Mouse (Mus musculus) kidney, adult 18-20 months (tissue): ENCODE results near the gene Atxn2.

Source experiments
- DNase-seq: peaks from one replicate; pipeline ENCODE4 v3.0.0; 2021

Atxn2 gene

DNA sequence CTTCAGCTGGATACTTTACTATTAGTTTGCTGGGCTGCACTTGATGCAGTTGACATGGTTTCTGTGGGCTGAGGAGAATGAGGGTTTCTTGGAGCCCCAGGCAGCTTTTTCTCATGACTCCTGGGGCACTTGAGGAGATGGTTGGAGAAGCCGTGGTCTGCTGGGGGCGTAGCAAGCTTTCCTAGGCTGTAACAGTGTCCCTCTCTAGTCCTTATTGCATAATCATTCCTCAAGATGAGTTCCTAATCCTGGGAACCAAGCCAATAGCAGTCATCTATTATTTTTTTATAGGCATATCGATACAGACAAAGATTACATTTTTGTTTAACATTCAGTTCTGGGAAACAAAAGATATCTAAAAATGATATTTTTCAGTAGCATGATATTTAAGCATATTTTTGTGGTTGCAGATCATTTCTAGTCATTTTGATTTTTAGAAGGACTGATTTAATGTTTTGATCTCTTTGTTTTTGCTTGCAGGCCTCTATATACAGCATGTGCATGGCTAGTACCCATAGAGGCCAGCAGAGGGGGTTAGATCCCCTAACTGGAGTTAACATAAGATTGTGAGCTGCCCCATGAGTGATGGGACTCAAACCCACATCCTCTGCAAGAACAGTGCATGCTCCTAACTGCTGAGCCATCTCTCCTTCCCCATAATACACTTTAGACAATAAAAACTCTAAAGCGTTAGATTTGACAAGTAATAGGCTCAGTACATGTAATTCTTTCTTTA lies 55.1 kb downstream of the Atxn2 start:
- DNase-seq, result no peak

DNA sequence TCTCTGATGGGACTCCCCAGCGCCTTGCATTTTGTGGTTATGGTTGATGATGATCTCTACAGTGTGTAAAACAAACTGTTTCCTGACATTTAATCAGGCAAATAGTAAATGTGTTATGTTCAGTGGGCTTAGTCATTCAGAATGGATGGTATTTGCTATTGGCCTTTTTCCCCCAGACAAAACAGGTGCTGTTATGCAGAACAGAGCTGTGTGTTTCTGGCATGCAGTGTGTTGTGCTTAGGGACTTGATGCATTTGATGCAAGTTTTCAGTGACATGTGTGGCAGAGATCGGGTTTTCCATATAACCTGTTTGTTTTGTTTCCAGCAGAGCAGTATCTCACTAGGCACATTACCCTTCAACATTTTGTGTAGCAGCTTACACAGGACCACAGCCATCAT lies 56.4 kb downstream of the Atxn2 start:
- no peak for DNase-seq

DNA sequence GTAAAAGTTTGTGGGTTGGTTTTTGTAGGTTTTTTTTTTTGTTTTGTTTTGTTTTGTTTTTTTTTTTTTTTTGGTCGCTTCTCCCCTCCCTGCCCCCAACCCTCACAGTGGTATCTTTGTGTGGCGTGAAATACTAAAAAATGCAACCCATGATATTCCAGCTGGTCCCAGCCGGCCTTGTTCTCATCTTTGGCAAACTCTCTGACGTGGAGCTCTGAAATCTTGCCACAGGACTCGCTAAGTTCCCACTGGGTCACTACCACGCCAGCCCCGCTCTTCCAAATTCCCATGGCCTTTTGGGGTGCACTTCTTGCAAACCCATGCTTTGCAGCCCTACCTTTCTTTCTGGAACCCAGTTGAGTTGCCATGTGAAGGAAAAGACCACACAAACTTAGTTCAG lies 58.7 kb downstream of the Atxn2 start:
- DNase-seq, result no peak

DNA sequence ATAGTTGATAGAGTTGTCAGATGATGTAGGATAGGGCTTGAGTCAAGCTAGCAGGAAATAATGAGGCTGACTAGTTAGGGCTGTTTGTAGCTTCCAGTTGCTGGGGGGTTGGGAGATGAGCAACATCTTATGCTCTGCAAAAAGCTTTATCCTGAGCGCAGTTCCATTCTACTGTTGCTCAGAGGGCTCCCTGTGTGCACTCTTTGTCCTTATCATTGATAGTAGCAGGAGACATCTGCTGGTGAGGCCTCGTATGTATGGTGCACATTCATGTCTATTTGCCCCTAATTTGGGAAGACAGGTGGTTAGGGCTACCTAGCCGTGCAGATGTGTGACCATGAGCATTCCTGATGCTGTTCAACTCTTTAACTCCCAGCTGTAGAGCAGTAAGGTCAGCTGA lies 60.5 kb downstream of the Atxn2 start:
- DNase-seq, result no peak

DNA sequence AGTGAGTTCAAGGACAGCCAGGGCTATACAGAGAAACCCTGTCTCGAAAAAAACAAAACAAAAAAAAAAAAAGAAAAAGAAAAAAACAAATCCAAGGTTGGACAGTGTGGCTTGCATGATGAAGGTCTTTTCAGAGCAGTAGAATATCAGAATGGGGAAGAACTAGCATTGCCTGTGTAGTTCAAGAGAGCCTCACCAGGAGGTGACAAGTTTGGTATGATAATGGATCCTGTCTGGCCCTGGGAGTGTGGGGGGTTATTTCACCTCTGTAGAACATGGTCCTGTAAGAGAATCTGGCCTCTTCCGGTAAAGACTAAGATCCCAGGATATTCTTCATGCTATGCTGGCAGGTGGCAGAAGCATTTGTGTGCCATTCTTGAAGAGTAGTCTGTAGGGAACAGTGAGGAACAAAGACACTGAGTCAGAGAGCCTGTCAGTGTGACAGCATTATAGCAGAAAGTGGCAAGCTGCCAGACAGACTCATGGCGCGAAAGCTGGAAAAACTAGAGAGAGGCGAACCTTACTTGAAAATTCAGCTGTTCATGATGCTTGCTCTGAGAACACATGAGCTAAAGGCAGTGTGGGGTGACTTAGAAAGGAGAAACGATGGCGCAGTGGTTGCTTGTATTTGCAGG lies 67.5 kb downstream of the Atxn2 start:
- no peak for DNase-seq

DNA sequence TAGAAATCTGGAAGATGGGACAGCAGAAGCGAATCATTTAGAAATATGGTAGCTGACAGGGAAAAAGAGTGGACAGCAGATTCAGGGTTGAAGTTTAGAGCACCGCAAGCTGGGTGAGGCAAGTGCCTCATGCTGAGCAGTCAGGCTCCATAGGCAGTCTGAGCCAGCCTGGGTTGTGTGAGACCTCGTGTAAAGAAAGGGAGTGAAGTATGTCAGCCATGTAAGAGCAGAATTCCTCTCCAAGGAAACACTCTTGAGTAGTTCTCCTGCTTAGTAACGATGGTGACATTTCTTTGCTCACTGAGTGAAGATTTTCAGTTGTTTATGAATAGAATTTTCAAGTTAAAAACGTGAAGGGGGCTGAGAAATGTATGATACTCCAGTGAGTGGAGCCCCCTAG lies 69.0 kb downstream of the Atxn2 start:
- no peak for DNase-seq

DNA sequence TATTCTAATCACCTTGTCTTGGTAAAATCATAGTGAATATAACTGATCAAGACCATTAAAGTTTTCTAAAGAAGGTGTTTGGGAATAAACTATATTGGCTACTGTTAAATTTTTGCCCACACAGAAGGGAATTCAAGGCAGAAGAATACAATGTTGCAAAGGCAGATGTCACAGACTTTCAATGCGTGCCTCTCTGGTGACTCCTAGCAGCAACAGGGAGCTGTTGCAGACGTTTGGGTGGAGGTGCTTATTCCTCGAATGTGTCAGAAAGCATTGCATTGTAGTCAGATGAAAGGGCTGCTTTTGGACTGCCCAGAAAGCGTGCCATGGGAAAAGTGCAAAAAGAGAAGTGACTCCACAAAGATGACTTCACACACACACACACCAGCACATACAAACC lies 71.3 kb downstream of the Atxn2 start:
- no peak for DNase-seq

DNA sequence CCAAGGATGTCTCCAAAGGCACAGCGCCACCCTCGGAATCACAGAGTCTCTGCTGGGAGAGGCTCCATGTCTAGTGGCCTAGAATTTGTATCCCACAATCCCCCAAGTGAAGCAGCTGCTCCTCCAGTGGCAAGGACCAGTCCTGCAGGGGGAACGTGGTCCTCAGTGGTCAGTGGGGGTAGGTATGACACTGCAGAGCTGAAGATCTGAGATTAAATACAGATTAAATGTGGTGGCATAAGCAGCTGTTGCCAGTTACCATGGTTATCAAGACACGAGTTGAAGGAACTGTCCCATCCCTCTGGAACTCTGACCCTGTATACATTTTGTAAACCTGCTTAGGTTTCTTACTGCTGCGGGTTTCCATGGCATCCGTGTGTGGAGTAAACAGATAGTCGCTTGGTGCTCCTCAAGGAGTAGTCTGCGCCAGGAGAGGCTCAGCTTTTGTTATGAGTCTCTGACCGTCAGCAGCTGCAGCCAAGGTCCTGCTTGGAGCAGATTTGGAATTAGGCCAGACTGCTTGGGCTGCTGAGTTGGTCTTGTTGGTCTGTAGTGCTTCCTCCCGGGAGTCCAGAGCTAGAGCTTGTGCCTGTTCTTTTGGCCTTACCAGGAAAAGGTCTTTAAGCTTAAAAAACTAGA lies 72.8 kb downstream of the Atxn2 start:
- DNase-seq, result no peak

DNA sequence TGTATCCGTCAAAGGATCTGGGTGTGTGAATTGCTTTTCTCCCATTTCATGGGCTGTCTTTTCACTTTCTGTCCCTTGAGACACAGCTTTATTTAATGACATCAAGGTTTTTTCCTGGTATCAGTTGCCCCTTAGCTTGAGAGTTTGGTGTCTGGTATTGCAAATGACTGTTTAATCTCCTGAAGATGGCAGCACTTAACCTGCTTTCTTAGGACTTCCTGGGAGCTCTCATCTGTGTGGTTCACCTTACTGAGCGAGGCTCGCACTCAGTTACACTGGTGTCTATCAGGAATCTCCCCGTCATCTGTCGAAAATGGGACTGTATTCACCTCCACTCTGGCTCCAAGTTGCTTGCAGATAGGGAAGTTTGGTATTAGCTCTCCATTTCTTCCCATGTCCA lies 79.9 kb downstream of the Atxn2 start:
- DNase-seq, result no peak

DNA sequence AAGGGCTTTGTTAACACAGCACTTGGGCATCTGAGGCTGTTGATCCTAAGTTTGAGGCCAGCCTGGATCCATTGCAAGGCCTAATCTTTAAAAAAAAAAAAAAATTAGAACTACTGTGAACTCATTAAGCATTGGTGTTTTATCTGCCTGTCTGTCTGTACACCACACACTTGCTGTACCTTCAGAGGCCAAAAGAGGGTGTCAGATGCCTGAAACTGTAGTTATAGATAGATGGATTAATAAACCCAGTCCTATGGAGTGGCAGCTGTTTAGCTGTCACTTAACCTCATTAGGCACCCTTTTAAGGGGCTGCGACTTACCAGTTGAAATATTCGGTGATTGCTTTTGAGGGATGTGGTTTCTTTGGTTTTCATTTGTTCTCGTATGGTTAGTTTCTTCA lies 84.7 kb downstream of the Atxn2 start:
- no peak for DNase-seq

DNA sequence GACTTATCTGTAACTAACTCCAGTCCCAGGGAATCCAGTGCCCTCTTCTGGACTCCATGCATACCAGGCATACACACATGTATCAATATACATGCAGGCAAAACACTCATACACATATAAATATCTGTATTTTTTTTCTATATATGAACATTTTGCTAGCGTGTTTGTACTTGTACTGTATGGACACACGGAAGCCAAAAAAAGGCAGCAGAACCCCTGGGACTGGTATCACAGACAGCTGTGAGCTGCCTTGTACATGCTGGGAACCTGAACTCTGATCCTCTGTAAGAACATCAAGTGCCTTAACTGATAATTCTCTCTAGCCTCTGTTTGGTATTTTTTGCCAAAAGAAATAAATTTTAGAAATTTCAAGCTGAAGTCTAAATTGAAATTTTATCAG lies 87.3 kb downstream of the Atxn2 start:
- no peak for DNase-seq

DNA sequence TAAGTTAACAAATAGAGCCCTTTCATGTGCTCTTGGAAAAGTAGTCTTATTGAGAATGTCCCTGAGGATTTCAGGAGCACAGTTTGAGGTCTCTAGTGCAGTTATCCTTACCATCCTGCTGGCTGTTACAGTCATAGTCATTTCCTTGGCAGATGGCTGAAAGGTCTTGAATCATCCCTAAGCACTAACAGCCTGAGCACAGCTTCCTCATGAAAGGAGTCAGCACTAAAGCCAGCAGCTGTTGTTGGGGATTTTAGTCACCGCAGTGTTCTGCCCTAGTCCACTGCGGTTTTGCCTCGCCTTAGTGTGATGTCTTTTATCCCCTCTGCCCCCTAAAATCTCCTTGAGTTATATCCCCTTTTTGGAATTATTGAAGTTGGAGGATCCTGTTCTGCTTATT lies 96.0 kb downstream of the Atxn2 start:
- DNase-seq, result no peak

DNA sequence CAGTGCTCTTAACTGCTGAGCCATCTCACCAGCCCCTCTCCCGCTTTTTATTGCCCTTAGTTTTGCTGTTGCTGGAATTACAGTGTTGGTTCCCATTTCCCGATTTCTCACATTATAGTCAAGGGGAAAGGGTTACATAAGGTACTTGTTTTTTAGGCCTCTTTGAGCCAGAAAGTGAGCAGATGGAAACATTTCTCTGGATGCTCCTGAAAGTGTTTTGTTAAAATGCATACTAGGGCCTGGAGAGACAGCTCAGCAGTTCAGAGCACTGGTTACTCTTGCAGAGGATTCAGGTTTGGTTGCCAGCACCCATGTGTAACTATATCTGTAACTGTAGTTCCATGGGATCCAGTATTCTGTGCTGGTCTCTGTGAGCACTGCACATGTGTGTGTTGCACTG lies 97.1 kb downstream of the Atxn2 start:
- no peak for DNase-seq

DNA sequence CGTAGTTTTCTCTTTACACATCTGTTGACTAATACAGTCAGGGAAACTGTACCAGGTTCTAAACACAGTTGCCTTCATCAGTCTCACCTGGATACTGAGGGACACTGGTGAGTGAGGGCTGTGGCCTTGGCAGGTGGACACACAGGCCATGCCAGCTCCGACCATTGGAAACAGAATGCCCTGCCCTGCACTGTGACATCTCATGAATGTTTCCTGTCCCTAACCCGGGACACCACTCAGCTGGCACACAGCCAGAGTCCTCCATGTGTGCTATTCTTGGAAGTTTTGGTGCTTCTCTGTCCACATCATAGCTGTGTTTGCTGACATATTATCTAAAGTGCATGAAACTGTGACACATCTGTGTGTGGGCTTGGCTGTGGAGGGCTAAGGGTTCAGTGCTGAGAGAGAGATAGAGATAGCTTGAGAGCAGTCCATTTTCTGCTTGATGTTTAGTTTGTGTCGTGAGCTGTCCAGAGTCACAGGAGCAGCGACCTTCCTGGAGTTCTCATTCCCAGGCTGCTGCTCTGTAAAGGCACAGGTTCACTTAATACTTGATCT lies 98.6 kb downstream of the Atxn2 start:
- DNase-seq, result peak; percentile 38

DNA sequence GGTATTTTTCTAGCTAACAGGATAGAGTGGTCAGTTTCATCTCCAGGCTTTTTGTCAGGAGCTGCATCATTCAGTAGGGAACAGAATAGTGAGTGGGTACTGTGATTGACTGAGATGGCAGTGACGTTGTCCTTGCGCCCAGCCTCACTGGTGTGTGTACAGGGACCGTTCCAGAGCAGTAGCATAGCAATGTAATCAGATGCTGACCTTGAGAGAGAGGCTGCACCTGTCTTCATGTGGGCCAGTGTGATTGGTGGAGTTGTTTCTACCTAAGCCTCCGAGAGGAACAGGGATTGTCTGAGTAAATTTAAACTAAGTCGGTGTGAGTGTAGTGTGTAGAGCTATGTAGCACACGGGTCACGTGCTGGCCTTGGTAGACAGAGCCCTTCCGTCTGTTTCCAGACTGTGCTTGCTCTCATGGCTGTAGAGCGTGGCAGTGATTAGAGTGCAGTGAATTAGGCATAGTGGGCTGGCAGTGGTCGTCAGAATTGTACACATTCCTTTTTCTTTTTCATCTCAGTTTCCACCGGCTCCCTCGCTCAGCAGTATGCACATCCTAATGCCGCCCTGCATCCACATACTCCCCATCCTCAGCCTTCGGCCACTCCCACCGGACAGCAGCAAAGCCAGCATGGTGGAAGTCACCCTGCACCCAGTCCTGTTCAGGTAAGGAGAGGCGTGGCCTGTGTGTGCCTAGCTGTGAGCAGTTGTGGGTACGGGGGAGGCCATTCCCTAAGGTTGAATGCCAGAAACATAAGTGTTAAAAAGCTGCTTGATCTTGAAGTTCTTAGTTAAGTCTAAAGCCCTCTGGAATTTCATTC lies 99.4 kb downstream of the Atxn2 start:
- DNase-seq, result no peak

DNA sequence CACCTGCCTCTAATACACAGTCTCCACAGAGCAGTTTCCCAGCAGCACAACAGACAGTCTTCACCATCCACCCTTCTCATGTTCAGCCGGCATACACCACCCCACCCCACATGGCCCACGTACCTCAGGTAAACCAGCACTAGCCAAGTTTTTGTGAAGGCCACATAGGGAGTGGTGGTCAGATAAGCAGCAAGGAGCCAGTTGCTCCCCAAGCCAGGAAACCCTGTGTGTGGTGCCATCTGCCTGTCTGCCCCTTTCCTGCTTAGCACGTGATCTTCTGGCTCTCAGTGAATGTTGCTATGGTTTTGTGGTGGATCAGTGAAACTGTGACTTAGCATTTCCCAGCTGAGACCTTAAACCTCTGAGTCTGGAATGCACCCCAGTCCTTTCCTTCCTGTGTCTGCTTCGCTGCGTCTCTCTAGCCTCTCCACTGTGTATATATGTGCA lies 100.4 kb downstream of the Atxn2 start:
- DNase-seq, result peak; percentile 21

DNA sequence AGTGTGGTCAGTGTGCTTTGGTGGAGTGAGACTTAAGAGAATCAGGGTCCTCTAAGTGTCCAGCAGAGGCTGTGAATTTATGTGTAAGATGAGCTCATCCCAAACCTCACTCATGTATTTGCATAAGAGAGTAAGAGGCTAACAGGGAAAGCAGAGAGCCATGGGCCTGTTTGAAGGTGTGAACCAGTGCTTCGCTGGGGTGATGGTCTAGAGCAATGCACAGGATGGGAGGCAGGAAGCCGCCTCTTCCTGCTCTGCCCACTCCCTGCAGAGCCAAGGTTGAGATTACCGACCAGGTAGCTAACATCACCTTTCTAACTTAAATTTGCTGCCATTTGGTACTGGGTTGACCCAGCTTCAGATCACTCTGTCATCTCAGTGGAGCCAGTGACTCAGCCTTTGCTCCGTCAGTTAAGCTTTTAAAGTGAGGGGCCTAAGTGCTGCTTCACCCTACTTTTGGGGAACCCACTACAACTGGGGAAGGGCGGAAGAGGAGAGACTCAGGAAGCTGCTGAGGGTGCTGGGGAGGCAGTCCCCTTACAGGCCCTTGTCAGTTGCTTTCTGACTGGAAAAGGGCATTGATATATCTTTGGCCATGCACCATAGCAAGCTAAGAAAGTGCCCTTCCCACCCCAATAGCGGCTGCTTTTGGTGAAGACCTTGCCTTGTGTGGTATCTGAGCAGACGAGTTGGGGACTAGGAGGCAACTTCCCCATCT lies 101.5 kb downstream of the Atxn2 start:
- no peak for DNase-seq

DNA sequence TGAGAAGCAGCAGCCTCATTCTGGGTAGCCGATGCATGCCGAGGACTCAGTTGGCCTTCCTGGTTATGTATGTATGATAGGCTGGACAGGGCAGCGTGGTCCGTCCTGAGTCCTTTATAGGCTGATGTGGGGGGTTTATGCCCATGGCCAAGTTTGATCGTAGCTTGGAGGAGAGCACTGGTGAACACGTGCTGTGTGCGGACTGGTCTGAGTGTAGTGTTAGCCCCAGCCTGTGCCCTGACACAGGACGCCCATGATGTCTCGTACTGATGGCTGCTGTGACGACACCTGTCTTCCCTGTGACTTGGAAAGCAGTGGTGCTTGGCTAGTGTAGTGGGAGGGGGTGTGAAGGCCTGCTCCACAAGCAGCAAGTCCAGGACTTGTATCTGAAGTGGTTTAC lies 102.6 kb downstream of the Atxn2 start:
- DNase-seq, result no peak

DNA sequence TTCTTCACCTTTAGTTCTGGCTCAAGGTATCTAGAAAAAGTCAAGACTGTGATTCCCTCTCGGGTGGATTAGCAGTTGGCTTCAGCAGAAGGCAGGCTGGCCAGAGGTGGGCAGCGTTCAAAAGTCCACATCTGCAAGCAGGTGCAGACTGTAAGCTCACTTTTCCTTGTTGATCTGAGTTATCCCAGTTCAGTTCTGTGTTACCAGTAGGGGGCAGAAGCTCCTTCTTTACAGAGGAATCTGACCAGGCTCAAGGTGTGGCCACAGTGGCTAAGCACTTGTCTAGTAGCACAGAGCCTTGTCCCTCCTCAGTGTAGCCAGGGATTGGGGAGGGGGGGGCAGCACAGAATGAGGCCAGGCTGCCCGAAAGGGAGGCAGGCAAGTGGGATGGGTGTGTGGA lies 103.9 kb downstream of the Atxn2 start:
- peak; percentile 70 for DNase-seq

DNA sequence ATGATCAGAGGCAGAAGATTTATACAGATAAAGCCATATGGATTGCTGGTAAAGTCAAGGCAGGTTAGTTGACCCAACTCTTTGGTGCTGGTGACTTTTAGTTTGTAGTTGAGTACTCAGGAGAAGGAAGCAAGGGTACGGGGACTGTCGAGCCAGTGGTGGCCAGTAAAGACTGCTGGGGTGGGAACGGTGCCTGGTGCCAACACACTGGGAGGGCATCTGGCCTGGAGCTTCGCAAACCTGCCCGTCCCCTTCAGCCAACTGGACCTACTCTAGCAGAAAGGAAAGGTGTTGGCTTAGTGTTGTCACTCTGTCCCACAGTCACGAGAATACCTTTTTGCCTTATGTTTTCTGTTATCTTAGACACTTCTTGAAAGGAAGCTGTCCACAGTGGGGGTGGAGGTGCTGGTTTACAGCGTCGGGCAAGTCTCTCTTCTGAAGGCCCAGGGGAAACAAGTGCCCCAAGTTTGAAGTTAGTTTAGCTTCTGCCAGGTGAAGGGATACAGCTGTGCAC lies 104.8 kb downstream of the Atxn2 start:
- no peak for DNase-seq

DNA sequence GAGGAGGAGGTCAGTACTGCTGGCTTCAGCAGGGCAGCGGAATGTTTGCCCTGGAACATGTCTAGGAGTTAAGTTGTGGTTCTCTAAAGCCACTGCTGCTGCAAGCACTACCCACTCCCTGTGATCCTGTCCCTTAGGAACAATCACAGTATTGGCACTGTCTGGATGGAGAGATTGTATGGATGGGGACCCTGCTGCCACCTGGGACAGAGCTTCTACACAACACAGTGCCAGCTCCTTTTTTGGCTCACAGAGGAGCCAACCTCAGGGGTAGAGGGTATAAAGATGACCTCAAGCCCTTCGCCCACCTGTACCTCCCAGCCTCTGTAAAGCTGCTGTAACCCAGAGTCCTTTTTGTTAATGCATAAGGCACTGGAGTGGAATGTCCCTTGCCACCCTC lies 105.5 kb downstream of the Atxn2 start:
- no peak for DNase-seq

DNA sequence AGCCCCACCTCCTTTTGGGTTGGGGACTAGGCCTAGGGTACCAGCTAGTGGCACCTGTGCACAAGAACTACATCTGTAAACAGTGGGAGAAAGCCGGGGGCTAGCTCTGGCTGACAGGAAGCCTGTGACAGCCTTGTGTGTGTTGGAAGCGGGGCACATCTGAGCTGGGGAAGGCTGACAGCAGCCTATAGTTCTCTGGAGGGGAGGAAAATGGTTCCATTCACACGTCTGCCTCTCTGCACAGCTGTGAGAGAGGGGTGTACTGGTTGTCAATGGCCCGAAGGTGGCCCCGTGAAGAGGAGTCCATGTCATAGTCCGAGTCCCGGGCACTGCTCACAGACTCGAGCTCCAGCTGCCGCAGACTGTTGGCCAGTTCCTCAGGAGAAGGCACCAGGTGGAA lies 106.4 kb downstream of the Atxn2 start:
- no peak for DNase-seq
